Mouse (Mus musculus) adrenal gland (tissue): ENCODE data around the gene H2afb2.

Experiments
- intact Hi-C: fragments of 180-260 bp; cut with DNase I; formaldehyde crosslinking; loops from one replicate; pipeline ENCODE4 v1.15.1; 2025
- long read RNA-seq, 2 experiments: library from polyadenylated mRNA; unstranded; transcript quantifications; one replicate each; pipeline ENCODE4 v2.0.0; 2020; ENCODE audit warnings: borderline replicate concordance in 1 of 2; ENCODE audit not compliant: insufficient replicate concordance in 1 of 2

H2afb2 gene
- long read RNA-seq, experiment 1 = 0 reads
- long read RNA-seq, experiment 2 = 0 reads

GRCm38 (mm10) chrX:116680878-116681277 lies at the start of gene H2afb2:
Gene H2afb2 (plus strand): TSS chrX:116681178.
- intact Hi-C loops = no loop called here
